Mouse (Mus musculus): ENCODE data around the gene Shroom3. TPM values are rescaled to one million over a fixed set of nuclear protein-coding genes. Genes with fewer than 3 reads are reported as not detected.

The Shroom3 gene
- polyA plus RNA-seq, 1 experiment from 2014 or later: 2.5 TPM

DNA sequence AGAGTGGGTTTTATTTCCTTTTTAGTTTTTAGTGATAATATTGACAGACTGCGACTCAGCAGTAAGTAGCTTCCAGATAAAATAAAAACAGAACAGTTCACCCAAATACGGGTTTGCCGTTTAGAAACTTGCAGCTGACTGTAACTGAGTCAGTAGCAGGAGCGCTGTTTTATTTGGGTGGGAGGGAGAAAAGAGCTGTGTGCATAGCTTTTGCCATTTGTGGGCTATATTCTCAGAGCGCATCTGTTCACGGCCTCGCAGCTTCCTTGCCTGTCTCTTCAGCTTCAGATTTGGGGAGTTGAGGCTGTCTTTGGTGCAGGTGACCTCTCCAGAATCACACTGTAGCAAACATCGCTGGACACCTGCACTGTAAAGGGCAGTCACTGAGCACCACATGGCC, 270.6 kb downstream of the Shroom3 start:
- H3K36me3 ChIP-seq: peaks cover 45% of the 10 kb centered on the region
- H3K4me3 ChIP-seq (replicated peaks): no peak overlapping the region
- no peak for ATAC-seq
- H3K27me3 ChIP-seq: no peaks in the 10 kb centered on the region
- peaks cover 9% of the 10 kb centered on the region for H3K4me1 ChIP-seq (replicated peaks)
- H3K9ac ChIP-seq (replicated peaks): no peak overlapping the region
- H3K27ac ChIP-seq: no peak overlapping the region
- H3K4me2 ChIP-seq (replicated peaks): no peak overlapping the region
- 91% methylated on average over 8 of the region's 8 CpGs for WGBS
- H3K9me3 ChIP-seq: no peaks in the 10 kb centered on the region

DNA sequence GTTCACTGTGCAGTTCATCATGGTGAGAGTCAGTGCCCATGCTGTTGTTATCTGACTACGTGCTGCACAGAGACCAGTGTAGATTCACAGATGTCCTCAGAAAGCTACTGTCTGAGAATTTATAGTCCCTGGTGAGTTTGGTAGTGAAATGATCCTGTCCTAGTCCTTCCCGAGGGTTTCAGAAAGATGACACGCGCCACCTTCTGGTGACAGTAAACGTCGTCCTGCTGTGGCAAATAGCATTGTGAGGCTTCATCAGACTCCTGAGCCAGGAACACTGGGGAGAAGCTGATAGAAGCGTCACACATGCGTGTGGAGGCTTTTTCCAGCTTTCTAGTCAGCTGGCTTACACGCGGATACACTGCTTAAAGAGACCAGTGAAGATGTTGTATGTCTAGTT, 271.1 kb downstream of the Shroom3 start:
- WGBS: 40% methylated on average over 10 of the region's 10 CpGs
- peak; percentile 57 for ATAC-seq
- no peak overlapping the region for H3K9ac ChIP-seq (replicated peaks)
- no peak overlapping the region for H3K27ac ChIP-seq
- H3K4me3 ChIP-seq (replicated peaks): no peak overlapping the region
- peaks cover 5% of the 10 kb centered on the region for H3K4me1 ChIP-seq (replicated peaks)
- no peaks in the 10 kb centered on the region for H3K9me3 ChIP-seq
- peaks cover 45% of the 10 kb centered on the region for H3K36me3 ChIP-seq
- H3K4me2 ChIP-seq (replicated peaks): no peak overlapping the region
- H3K27me3 ChIP-seq: no peaks in the 10 kb centered on the region

- H3K4me2 ChIP-seq (replicated peaks): no peak overlapping the region
- no peak overlapping the region for H3K4me3 ChIP-seq (replicated peaks)
- H3K27me3 ChIP-seq: no peaks in the 10 kb centered on the region
- WGBS: 67% methylated on average over 6 of the region's 6 CpGs
- no peaks in the 10 kb centered on the region; the same call in 1 of the 2 replicates for H3K4me1 ChIP-seq (replicated peaks)
- ATAC-seq: 0 out of 2 replicates have a peak, but pooled peaks have one; percentile 46
- peaks cover 45% of the 10 kb centered on the region for H3K36me3 ChIP-seq
- H3K9ac ChIP-seq (replicated peaks): no peak overlapping the region
- H3K27ac ChIP-seq: no peak overlapping the region
- no peaks in the 10 kb centered on the region for H3K9me3 ChIP-seq
Observed at GRCm38 (mm10) chr5:92954827-92955475, 271.7 kb downstream of the Shroom3 start.

GRCm38 (mm10) chr5:92959287-92959686, 276.1 kb downstream of the Shroom3 start:
- Histone ChIP-seq H3K9me3 (no peaks in the 10 kb centered on the region), H3K4me1 (replicated peaks) (no peaks in the 10 kb centered on the region), H3K4me3 (replicated peaks) (no peak overlapping the region), H3K9ac (replicated peaks) (no peak overlapping the region), H3K27me3 (no peaks in the 10 kb centered on the region), H3K27ac (no peak overlapping the region), H3K36me3 (peaks cover 22% of the 10 kb centered on the region), H3K4me2 (replicated peaks) (no peak overlapping the region)
- 93% methylated on average over 10 of the region's 10 CpGs for WGBS
- no peak for ATAC-seq

DNA sequence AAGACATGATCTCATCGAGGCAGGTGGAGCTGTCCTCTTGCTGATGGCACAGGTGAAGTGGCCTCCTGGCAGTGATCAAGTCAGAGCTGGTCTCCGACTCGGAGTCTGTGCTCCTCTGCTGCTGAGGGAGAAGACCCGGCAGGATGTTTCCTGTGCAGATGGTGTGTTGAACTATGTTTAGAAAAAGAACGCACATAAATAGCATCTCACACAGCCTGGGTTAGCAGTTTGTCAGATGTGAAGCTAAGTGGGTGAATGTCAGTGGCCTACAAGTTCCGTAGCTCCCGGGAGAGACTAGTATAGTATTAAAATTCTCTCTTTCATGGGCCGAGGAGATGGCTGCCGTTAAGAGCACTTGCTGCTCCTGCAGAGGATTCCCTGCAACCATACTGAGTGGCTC, 276.5 kb downstream of the Shroom3 start:
- WGBS: 77% methylated on average over 9 of the region's 9 CpGs
- H3K9ac ChIP-seq (replicated peaks): no peak overlapping the region
- no peaks in the 10 kb centered on the region for H3K4me1 ChIP-seq (replicated peaks)
- H3K36me3 ChIP-seq: peaks cover 27% of the 10 kb centered on the region
- no peak overlapping the region for H3K4me2 ChIP-seq (replicated peaks)
- H3K27me3 ChIP-seq: no peaks in the 10 kb centered on the region
- no peaks in the 10 kb centered on the region for H3K9me3 ChIP-seq
- no peak overlapping the region for H3K4me3 ChIP-seq (replicated peaks)
- ATAC-seq: no peak
- no peak overlapping the region for H3K27ac ChIP-seq

- no peak overlapping the region for H3K4me2 ChIP-seq (replicated peaks)
- H3K27me3 ChIP-seq: no peaks in the 10 kb centered on the region
- H3K4me3 ChIP-seq (replicated peaks): no peak overlapping the region
- ATAC-seq: no peak
- H3K9ac ChIP-seq (replicated peaks): no peak overlapping the region
- H3K9me3 ChIP-seq: no peaks in the 10 kb centered on the region
- peaks cover 29% of the 10 kb centered on the region for H3K36me3 ChIP-seq
- 75% methylated on average over 11 of the region's 11 CpGs for WGBS
- H3K27ac ChIP-seq: no peak overlapping the region
- no peaks in the 10 kb centered on the region for H3K4me1 ChIP-seq (replicated peaks)
Observed at GRCm38 (mm10) chr5:92961353-92961752, 278.1 kb downstream of the Shroom3 start.

DNA sequence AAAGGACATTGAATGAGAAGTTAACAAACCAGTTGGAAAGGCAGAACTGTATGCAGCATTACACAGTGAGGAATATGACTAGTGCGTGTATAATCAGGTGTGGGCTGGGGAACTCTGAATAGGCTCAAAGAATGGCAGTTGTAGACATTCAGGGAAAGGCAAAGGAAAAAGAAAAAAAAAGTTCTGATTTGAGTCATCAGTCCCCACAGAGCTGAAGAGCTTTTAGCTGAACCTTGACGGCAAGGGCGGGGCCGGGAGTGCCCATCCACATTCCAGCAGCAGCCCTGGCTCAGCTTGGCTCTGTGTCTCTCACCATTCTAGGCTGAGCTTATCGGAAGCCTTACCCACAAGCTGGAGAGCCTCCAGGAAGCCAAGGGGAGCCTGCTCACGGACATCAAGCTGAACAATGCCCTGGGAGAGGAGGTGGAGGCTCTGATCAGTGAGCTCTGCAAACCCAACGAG, 278.6 kb downstream of the Shroom3 start:
- no peaks in the 10 kb centered on the region for H3K9me3 ChIP-seq
- peaks cover 29% of the 10 kb centered on the region for H3K36me3 ChIP-seq
- WGBS: 78% methylated on average over 7 of the region's 7 CpGs
- H3K4me2 ChIP-seq (replicated peaks): no peak overlapping the region
- no peak overlapping the region for H3K9ac ChIP-seq (replicated peaks)
- no peaks in the 10 kb centered on the region for H3K27me3 ChIP-seq
- no peaks in the 10 kb centered on the region for H3K4me1 ChIP-seq (replicated peaks)
- H3K4me3 ChIP-seq (replicated peaks): no peak overlapping the region
- no peak overlapping the region for H3K27ac ChIP-seq
- no peak for ATAC-seq

DNA sequence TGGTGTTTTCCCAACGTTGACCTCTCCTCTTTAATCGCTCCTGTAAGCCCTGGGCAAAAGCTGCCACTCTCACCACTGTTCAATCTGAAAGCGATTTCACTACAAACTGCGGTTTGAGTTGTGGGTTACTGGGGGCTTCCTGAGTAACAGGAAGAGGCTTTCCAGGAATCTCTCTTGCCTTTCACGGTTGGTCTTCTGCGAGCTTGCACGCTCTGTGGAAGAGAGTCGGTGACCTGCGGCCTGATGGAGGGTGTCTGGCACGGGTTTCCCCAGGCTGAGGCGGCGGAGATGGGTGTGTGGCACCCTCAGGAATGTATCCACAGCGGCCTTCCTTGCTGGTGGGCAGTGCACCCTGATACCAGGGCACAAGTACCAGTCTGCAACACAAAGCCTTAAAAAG, 281.5 kb downstream of the Shroom3 start:
- peaks cover 29% of the 10 kb centered on the region for H3K36me3 ChIP-seq
- no peaks in the 10 kb centered on the region for H3K4me1 ChIP-seq (replicated peaks)
- H3K27ac ChIP-seq: no peak overlapping the region
- 91% methylated on average over 13 of the region's 13 CpGs for WGBS
- no peak overlapping the region for H3K4me3 ChIP-seq (replicated peaks)
- H3K9me3 ChIP-seq: no peaks in the 10 kb centered on the region
- no peak for ATAC-seq
- no peak overlapping the region for H3K4me2 ChIP-seq (replicated peaks)
- no peaks in the 10 kb centered on the region for H3K27me3 ChIP-seq
- no peak overlapping the region for H3K9ac ChIP-seq (replicated peaks)

GRCm38 (mm10) chr5:92967143-92967542, 283.9 kb downstream of the Shroom3 start:
- Histone ChIP-seq H3K27ac (no peak overlapping the region), H3K9me3 (no peaks in the 10 kb centered on the region), H3K4me1 (replicated peaks) (no peaks in the 10 kb centered on the region), H3K4me3 (replicated peaks) (no peak overlapping the region), H3K36me3 (peaks cover 25% of the 10 kb centered on the region), H3K27me3 (no peaks in the 10 kb centered on the region), H3K9ac (replicated peaks) (no peak overlapping the region), H3K4me2 (replicated peaks) (no peak overlapping the region)
- no peak for ATAC-seq
- WGBS: 84% methylated on average over 9 of the region's 9 CpGs

- H3K4me3 ChIP-seq (replicated peaks): no peak overlapping the region
- H3K27me3 ChIP-seq: no peaks in the 10 kb centered on the region
- no peak overlapping the region for H3K9ac ChIP-seq (replicated peaks)
- H3K4me1 ChIP-seq (replicated peaks): no peaks in the 10 kb centered on the region
- no peak for ATAC-seq
- WGBS: 90% methylated on average over 3 of the region's 3 CpGs
- no peak overlapping the region for H3K27ac ChIP-seq
- no peak overlapping the region for H3K4me2 ChIP-seq (replicated peaks)
- H3K9me3 ChIP-seq: no peaks in the 10 kb centered on the region
- H3K36me3 ChIP-seq: peaks cover 24% of the 10 kb centered on the region
Observed at GRCm38 (mm10) chr5:92967906-92968305, 284.7 kb downstream of the Shroom3 start.

DNA sequence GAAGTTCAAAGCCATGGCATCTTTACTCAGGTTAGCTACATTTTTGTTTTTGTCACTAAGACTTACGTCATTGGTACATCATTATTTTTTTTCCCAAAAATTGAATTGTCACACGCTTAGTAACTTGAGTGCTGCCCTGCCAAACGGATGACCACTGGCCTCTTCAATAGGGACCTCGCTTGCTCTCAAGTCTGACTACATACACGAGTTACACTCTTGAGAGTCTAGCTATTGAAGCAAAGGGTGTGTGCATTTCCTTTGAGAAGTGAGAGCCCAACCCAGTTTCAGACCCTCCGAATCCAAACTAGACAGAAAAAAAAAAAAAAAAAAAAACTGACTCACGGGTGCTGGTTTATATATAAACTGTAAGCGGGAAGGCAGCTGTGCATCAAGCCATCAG, 286.2 kb downstream of the Shroom3 start:
- no peak overlapping the region for H3K27ac ChIP-seq
- H3K9me3 ChIP-seq: no peaks in the 10 kb centered on the region
- H3K4me1 ChIP-seq (replicated peaks): no peaks in the 10 kb centered on the region
- peaks cover 18% of the 10 kb centered on the region for H3K36me3 ChIP-seq
- no peak overlapping the region for H3K4me2 ChIP-seq (replicated peaks)
- no peak for ATAC-seq
- 84% methylated on average over 8 of the region's 8 CpGs for WGBS
- H3K9ac ChIP-seq (replicated peaks): no peak overlapping the region
- no peaks in the 10 kb centered on the region for H3K27me3 ChIP-seq
- no peak overlapping the region for H3K4me3 ChIP-seq (replicated peaks)

- Histone ChIP-seq H3K27ac (no peak overlapping the region), H3K27me3 (no peaks in the 10 kb centered on the region), H3K36me3 (peaks cover 14% of the 10 kb centered on the region; the same call in 1 of the 2 replicates), H3K4me1 (replicated peaks) (no peaks in the 10 kb centered on the region), H3K4me3 (replicated peaks) (no peak overlapping the region), H3K9ac (replicated peaks) (no peak overlapping the region), H3K4me2 (replicated peaks) (no peak overlapping the region), H3K9me3 (no peaks in the 10 kb centered on the region)
- no peak for ATAC-seq
- WGBS: 78% methylated on average over 2 of the region's 2 CpGs
Observed at GRCm38 (mm10) chr5:92969926-92970325, 286.7 kb downstream of the Shroom3 start.

GRCm38 (mm10) chr5:92970480-92970879, 287.2 kb downstream of the Shroom3 start:
- Histone ChIP-seq H3K4me1 (replicated peaks) (no peaks in the 10 kb centered on the region), H3K27me3 (no peaks in the 10 kb centered on the region), H3K27ac (no peak overlapping the region), H3K4me3 (replicated peaks) (no peak overlapping the region), H3K4me2 (replicated peaks) (no peak overlapping the region), H3K36me3 (peaks cover 10% of the 10 kb centered on the region; the same call in 1 of the 2 replicates), H3K9me3 (no peaks in the 10 kb centered on the region), H3K9ac (replicated peaks) (no peak overlapping the region)
- WGBS: 33% methylated on average over 7 of the region's 7 CpGs
- ATAC-seq: no peak

All from midbrain, embryonic 13.5 days (tissue).